Mouse (Mus musculus): ENCODE data around the gene Entr1. TPM values are rescaled to one million over a fixed set of nuclear protein-coding genes. Genes with fewer than 3 reads are reported as not detected.
A peak's percentile ranks its signal among the peaks of the same experiment; 100 is the strongest.

The Entr1 gene
- polyA plus RNA-seq, 1 experiment from 2014 or later: 75.3 TPM

- Histone ChIP-seq H3K27ac (ENCODE audit: low read length) (peak within 1 kb of the TSS; percentile 85), H3K9ac (replicated peaks; ENCODE audit: low read depth) (peak within 1 kb of the TSS; percentile 78), H3K4me2 (replicated peaks; ENCODE audit: low read depth, low read length) (peak within 1 kb of the TSS; percentile 79), H3K4me3 (ENCODE audit: low read depth, low read length) (peak within 1 kb of the TSS; percentile 85), H3K36me3 (ENCODE audit: insufficient read depth, low read length) (peaks cover 15% of the 10 kb centered on the region; the same call in 1 of the 2 replicates), H3K4me1 (ENCODE audit: insufficient read depth, low read depth, low read length) (peaks cover 11% of the 10 kb centered on the region; the same call in 1 of the 2 replicates), H3K27me3 (replicated peaks; ENCODE audit: insufficient read depth, low read length) (no peaks in the 10 kb centered on the region), H3K9me3 (ENCODE audit: low read length) (no peaks in the 10 kb centered on the region)
- DNase-seq (ENCODE audit: low spot score) (peak; percentile 97), ATAC-seq (peak; percentile 96)
- TF ChIP-seq EP300 (IDR thresholded peaks at IDR 0.05) (no peak), CTCF (IDR thresholded peaks at IDR 0.05) (peak; percentile 98)
- WGBS: under 1% methylated on average over 48 of the region's 57 CpGs
Observed at GRCm38 (mm10) chr2:26408515-26409356, 19.6 kb upstream of the Entr1 start, which contains the start of gene Inpp5e. TSS of gene Inpp5e (minus strand) at chr2:26409203.

- Histone ChIP-seq H3K27ac (ENCODE audit: low read length) (no peak overlapping the region), H3K9me3 (ENCODE audit: low read length) (no peaks in the 10 kb centered on the region), H3K4me1 (ENCODE audit: insufficient read depth, low read depth, low read length) (peaks cover 8% of the 10 kb centered on the region; the same call in 1 of the 2 replicates), H3K36me3 (ENCODE audit: insufficient read depth, low read length) (peaks cover 26% of the 10 kb centered on the region), H3K4me2 (replicated peaks; ENCODE audit: low read depth, low read length) (no peak overlapping the region), H3K9ac (replicated peaks; ENCODE audit: low read depth) (no peak overlapping the region), H3K27me3 (replicated peaks; ENCODE audit: insufficient read depth, low read length) (no peaks in the 10 kb centered on the region), H3K4me3 (ENCODE audit: low read depth, low read length) (no peak overlapping the region)
- DNase-seq (ENCODE audit: low spot score): no peak
- 77% methylated on average over 8 of the region's 8 CpGs for WGBS
- no peak for ATAC-seq
- no peak for TF ChIP-seq CTCF (IDR thresholded peaks at IDR 0.05)
- no peak for TF ChIP-seq EP300 (IDR thresholded peaks at IDR 0.05)
Observed at GRCm38 (mm10) chr2:26403306-26403705, 14.2 kb upstream of the Entr1 start.

GRCm38 (mm10) chr2:26402265-26402664 lies 13.1 kb upstream of the Entr1 start:
- Histone ChIP-seq H3K4me2 (replicated peaks; ENCODE audit: low read depth, low read length) (no peak overlapping the region), H3K4me3 (ENCODE audit: low read depth, low read length) (no peak overlapping the region), H3K27me3 (replicated peaks; ENCODE audit: insufficient read depth, low read length) (no peaks in the 10 kb centered on the region), H3K9me3 (ENCODE audit: low read length) (no peaks in the 10 kb centered on the region), H3K36me3 (ENCODE audit: insufficient read depth, low read length) (peaks cover 33% of the 10 kb centered on the region), H3K27ac (ENCODE audit: low read length) (no peak overlapping the region), H3K9ac (replicated peaks; ENCODE audit: low read depth) (no peak overlapping the region), H3K4me1 (ENCODE audit: insufficient read depth, low read depth, low read length) (no peaks in the 10 kb centered on the region)
- no peak for ATAC-seq
- no peak for DNase-seq (ENCODE audit: low spot score)
- WGBS: 86% methylated on average over 1 of the region's 1 CpGs
- TF ChIP-seq CTCF (IDR thresholded peaks at IDR 0.05) (no peak), EP300 (IDR thresholded peaks at IDR 0.05) (no peak)

DNA sequence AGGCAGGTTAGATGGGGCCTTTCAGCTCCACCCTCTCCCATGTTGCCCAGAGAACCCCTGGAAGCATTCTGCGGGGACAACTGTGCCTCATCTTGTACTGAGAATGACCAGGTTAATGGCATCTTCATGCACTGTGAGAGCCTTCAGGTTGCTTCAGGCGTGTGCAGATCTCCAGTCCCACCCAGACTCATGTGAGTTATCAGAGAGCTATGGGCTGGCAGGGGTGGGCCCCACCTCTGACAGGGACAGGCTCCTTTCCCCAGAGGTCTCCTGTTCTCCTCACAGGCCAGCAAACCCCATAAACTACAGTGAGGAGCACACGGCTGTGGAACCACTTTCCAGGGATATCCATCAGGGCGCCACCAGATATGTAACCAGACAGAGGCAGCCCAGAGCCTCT lies 11.9 kb upstream of the Entr1 start:
- no peak overlapping the region for H3K4me3 ChIP-seq (ENCODE audit: low read depth, low read length)
- ATAC-seq: no peak
- no peaks in the 10 kb centered on the region for H3K4me1 ChIP-seq (ENCODE audit: insufficient read depth, low read depth, low read length)
- H3K36me3 ChIP-seq (ENCODE audit: insufficient read depth, low read length): peaks cover 46% of the 10 kb centered on the region
- 91% methylated on average over 4 of the region's 4 CpGs for WGBS
- no peaks in the 10 kb centered on the region for H3K27me3 ChIP-seq (replicated peaks; ENCODE audit: insufficient read depth, low read length)
- no peaks in the 10 kb centered on the region for H3K9me3 ChIP-seq (ENCODE audit: low read length)
- TF ChIP-seq EP300 (IDR thresholded peaks at IDR 0.05) (no peak), CTCF (IDR thresholded peaks at IDR 0.05) (no peak)
- DNase-seq (ENCODE audit: low spot score): no peak
- H3K4me2 ChIP-seq (replicated peaks; ENCODE audit: low read depth, low read length): no peak overlapping the region
- H3K27ac ChIP-seq (ENCODE audit: low read length): no peak overlapping the region
- H3K9ac ChIP-seq (replicated peaks; ENCODE audit: low read depth): no peak overlapping the region

DNA sequence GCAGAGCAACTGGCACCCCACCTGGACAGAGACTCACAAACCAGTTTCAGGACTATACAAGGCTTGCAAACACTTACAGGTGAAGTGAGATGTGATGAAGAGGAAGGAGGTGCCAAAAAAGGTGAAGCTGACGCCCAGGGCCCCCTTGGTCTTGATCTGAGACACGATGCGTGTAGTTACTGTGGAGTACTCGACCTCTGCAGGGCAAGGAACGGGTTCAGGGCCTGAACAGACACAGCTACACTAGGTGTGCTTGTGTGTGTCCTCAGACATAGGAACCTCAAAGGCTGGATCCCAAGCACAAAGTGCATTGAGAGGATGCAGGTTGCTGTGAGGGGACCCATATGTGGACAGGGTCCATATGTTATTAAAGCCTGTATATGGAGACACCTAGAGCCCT lies 11.2 kb upstream of the Entr1 start:
- Histone ChIP-seq H3K27me3 (replicated peaks; ENCODE audit: insufficient read depth, low read length) (no peaks in the 10 kb centered on the region), H3K9me3 (ENCODE audit: low read length) (no peaks in the 10 kb centered on the region), H3K4me3 (ENCODE audit: low read depth, low read length) (no peak overlapping the region), H3K4me1 (ENCODE audit: insufficient read depth, low read depth, low read length) (no peaks in the 10 kb centered on the region), H3K36me3 (ENCODE audit: insufficient read depth, low read length) (peaks cover 53% of the 10 kb centered on the region), H3K27ac (ENCODE audit: low read length) (no peak overlapping the region), H3K4me2 (replicated peaks; ENCODE audit: low read depth, low read length) (no peak overlapping the region), H3K9ac (replicated peaks; ENCODE audit: low read depth) (no peak overlapping the region)
- TF ChIP-seq CTCF (IDR thresholded peaks at IDR 0.05) (no peak), EP300 (IDR thresholded peaks at IDR 0.05) (no peak)
- DNase-seq (ENCODE audit: low spot score) (no peak), ATAC-seq (no peak)
- WGBS: 87% methylated on average over 5 of the region's 5 CpGs

GRCm38 (mm10) chr2:26399647-26400046 lies 10.5 kb upstream of the Entr1 start:
- DNase-seq (ENCODE audit: low spot score): no peak
- ATAC-seq: no peak
- WGBS: 68% methylated on average over 5 of the region's 5 CpGs
- H3K9ac ChIP-seq (replicated peaks; ENCODE audit: low read depth): no peak overlapping the region
- H3K36me3 ChIP-seq (ENCODE audit: insufficient read depth, low read length): peaks cover 59% of the 10 kb centered on the region
- H3K4me1 ChIP-seq (ENCODE audit: insufficient read depth, low read depth, low read length): no peaks in the 10 kb centered on the region
- TF ChIP-seq EP300 (IDR thresholded peaks at IDR 0.05) (no peak), CTCF (IDR thresholded peaks at IDR 0.05) (no peak)
- no peak overlapping the region for H3K27ac ChIP-seq (ENCODE audit: low read length)
- no peak overlapping the region for H3K4me2 ChIP-seq (replicated peaks; ENCODE audit: low read depth, low read length)
- H3K4me3 ChIP-seq (ENCODE audit: low read depth, low read length): no peak overlapping the region
- no peaks in the 10 kb centered on the region for H3K9me3 ChIP-seq (ENCODE audit: low read length)
- no peaks in the 10 kb centered on the region for H3K27me3 ChIP-seq (replicated peaks; ENCODE audit: insufficient read depth, low read length)

Measured in lung, postnatal 0 days (tissue).